Mouse (Mus musculus) ovary, postnatal 36 days (tissue): Measurements from ENCODE around the gene Ddx41.
A peak's percentile ranks its signal among the peaks of the same experiment; 100 is the strongest.

ENCODE experiments used
- DNase-seq: peaks from one replicate; pipeline ENCODE4 v3.0.0; 2022; ENCODE audit warnings: low spot score, mixed read lengths

Gene Ddx41

GRCm38 (mm10) chr13:55507877-55508276, 28.6 kb downstream of the Ddx41 start:
- DNase-seq, result no peak

- DNase-seq, result no peak
Measured at GRCm38 (mm10) chr13:55506697-55507096, 29.8 kb downstream of the Ddx41 start.

GRCm38 (mm10) chr13:55505810-55506209, 30.6 kb downstream of the Ddx41 start:
- no peak for DNase-seq

DNA sequence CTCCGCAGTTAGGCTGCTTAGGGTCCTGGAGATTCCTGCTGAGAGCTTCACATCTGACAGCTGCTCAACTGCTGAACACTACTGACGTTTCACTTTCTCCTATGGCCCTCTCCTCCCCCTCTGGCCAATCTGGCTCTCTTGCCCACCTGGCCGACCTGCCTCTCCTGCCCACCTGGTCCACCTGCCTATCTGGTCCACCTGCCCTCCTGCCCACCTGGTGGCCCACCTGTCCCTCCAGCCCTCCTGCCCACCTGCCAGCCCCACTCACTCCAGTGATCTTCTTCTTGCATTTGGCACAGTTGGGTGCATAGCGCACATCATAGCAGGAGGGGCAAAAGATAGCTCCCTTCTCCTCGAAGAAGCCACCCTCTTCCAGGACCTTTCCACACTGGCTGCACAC, 32.1 kb downstream of the Ddx41 start:
- no peak for DNase-seq

- DNase-seq, result no peak
Measured at GRCm38 (mm10) chr13:55502405-55502804, 34.1 kb downstream of the Ddx41 start.

DNA sequence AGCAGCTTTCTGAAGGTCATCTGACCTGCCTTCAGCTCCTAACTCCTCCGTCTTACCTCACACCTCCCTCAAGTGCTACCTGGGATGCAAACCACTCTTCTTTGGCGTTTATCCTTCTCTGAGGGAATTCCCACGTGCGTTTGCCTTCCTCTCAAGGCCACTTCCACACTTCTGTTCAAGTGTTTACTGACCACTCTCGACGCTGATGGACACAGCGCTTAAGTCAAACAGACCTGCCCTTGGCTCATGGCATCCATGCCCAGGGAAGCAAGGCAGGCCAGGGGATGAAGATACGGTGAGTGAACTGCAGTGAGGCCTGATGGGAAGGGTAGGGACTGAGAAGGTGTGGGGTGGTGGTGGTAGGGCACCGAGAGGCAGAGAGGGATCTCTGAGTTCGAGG, 35.9 kb downstream of the Ddx41 start:
- DNase-seq, result no peak

GRCm38 (mm10) chr13:55498906-55499305, 37.6 kb downstream of the Ddx41 start:
- no peak for DNase-seq

DNA sequence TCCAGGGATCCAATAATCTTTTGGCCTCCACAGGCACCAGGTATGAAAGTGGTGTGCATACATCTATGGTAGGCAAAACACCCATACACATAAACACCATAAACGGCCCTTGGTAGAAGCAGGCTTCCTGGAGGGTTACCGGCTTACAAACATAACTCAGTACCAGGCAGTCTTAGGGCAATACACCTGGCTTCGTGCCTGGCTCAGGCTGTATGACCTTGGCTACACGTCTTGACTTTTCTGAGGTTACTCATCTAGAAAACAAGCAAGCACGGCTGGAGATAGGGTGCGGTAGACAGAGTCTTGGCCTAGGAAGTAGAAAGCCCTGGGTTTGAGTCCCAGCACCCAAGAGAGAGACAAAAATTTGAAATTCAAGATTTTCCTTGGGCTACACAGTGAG, 39.8 kb downstream of the Ddx41 start:
- DNase-seq, result no peak

DNA sequence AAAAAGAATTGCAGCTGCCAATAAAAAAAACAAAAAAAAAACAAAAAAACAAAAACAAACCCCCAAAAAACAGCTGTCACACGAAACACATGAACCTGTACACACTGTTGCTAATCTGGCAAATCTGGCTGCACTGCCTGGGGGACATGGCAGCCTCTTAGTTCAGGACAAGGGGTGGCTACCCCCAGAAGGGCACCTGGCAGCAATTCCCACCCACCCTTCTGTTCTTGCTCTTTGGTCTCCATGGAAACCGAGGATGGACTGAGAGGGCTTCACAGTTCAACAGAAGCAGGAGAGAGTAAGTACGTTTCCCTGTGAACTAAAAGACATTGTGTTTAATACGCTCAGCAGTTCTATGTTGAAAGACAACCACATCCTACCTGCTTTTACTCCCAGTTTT, 40.8 kb downstream of the Ddx41 start:
- DNase-seq, result no peak

DNA sequence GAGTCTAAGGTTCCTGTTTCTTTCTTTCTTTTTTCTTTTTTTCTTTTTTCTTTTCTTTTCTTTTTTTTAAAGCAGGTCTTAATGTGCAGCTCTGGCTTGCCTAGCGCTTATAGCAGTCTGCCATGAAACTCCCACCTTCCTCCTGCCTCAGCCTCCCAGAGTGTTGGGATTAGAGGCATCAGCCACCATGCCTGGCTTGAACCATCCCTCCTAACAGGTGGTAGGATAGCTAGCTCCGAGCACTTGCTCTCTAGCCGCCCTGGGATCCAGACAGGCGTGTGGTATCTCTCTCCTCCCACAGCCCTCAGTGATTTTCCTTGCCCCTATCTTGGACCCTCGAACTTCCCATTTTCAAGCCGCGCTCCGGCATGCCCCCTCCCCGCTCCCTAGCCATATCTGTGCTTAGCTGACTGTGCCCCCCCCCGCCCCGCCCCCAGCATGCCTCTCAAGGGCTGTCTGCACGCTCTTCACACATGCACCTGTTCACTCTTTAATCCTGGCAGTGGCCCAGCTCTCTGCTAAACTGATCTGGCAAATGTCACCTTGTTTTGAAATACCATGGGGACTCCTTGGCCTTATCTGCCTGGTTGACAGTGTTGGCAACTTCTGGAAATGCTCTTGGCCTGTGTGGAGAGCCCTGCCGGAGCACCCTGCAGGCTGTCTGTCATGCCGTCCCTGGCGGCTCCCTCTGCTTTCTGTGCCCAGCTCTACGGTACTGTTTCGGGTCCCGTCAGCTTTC, 41.4 kb downstream of the Ddx41 start:
- DNase-seq, result no peak

DNA sequence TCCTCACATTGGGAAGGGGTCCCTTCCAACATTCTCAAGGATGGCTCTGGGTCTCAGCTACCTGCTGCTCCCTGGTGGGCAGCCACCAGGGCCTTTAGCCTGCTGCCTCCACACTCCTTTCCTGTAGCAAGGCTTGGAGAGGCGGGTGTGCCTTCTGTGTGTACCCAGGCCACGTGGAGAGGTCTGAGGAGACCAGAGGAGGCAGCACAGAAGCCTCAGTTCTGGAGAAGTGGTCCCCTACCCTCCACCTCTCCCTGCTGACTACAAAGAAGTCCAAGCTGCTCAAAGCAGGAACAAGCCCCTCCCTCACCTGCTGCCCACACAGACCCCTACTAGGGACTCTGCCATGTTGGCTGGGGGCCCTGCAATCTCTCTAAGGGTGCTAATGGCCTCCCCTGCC, 42.2 kb downstream of the Ddx41 start:
- no peak for DNase-seq

DNA sequence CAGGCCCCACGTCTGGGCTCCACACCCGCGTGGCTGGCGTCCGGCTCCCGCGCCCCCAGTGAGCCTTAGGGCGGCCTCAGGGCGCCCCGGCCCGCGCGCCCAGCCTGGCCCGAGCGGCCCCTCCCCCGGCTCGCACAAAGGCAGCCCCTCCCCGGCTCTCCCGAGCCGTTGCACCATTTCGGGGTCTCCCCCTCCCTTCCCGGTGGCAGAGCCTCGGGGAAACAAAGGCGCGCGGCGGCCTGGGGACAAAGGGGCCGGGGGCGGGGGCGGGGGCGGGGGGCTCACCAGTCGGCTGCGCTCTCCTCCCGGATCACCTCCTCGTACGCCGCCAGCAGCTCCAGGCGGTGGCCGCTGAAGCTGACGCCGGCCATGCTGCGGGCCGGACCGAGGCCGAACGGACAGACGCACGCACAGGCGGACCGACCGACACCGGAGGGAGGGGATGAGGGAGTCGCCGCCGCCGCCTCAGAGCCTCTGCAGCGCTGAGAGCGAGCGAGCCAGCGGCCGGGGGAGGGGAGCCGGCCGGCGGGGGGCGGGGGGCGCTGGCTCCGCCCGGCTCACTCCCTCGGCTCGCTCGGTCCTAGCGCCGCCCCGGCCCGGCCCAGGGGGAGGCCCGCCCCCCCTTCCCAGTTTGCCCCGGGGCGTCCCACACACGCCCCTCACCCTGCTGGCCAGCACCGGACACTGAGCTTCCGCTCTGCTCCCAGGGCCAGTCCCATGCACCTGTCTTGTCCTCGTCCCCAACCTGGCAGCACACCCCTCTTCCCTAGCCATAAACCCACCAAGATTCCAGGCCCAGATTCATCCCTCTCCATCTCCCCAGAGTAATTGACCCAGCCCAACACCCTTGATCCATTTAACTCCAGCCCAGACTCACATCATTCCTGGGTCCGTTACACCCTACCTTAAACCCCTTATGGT, 48.6 kb downstream of the Ddx41 start, which contains the start of gene Dbn1:
TSS of gene Dbn1 (minus strand) at position 534 of the 921 bp plus-strand sequence.
- DNase-seq, result peak; percentile 62

DNA sequence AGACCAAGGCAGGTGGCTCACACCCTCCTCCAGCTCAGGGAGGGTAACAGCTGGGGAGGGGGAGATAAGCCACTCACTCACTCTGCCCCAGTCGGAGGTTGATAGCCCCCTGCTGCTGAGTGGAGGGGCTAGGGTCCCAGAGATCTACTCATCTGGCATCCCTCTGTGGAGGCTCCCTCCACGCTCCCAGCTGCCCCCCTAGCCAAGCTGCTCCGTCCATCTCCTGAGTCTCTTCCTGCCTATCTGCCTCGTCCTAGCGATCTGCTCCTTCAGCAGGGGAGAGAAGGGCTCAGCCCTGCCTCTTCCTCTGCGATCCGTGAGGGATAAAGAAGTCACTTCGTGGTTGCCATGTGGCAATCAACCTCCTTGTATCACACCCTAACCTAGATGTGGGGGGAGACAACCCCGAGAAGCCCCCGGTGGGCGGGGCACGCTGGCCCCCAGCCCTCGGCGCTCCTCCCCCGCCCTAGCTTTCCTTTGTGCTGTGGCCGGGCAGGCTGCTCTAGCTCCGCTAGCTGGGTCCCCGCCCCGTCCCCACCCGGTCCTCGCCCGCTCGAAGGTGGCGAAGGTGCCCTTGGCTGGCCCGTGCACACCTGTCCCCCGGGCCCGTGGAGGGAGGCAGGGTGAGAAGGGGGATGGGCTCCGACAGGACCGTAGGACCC, 49.4 kb downstream of the Ddx41 start:
- DNase-seq, result peak; percentile 44

DNA sequence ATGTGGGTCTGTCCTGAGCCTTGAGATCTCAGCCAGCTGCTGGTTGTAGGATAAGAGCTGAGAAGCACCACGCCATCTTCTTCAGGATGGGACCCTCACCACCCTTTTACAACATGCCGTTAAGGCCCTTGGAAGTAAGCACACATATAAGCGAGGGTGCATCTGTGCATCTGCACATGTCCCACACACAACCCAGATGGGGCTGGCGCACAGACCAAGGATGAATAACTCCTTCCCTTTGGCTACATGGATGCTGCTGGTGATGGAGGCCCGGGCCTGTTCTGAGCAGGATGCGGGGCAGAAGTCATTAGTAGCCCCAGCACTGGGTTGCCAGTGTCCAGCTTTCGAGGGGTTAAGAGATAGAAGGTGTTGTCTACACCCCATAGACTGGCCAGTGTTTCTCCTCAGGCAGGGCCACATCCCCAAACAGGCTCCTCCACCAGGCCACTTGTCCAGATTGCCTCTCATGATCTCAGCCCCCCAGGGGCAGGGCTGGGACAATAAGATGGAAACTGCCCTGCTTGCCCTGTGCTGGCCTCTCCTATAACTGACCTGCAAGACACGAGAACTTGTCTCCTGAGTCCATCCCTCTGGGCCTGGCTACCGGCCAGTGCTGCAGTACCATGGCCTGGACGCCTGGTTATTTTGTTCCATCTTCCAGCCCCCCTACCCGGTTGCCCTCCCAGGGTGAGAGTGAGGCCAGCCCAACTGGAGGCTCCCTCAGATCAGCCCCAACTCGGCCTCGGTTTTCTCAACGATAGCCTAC, 50.2 kb downstream of the Ddx41 start:
- DNase-seq, result no peak

GRCm38 (mm10) chr13:55484520-55485088, 51.9 kb downstream of the Ddx41 start:
- DNase-seq, result no peak

- DNase-seq, result no peak
Measured at GRCm38 (mm10) chr13:55483593-55483992, 52.9 kb downstream of the Ddx41 start.

DNA sequence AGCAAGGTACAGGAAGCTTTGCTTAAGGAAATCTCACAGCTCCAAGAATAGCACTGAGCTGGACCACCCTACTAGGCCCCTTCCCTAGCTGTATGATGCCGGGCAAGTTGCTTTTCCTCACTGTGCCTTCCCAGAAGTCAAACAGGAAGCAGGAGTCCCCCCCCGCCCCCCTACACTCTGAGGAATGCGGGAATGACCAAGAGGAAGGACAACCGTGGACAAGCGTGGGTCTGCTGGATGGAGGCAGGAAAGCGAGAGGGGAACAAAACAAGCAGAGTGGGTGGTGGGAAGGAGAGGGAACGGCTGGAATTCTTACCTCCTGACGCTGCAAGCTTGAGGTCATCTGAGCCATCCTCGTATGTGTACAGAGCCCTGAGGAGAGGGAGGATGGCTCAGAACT, 53.4 kb downstream of the Ddx41 start:
- no peak for DNase-seq

GRCm38 (mm10) chr13:55482542-55482941, 53.9 kb downstream of the Ddx41 start:
- no peak for DNase-seq
